Mouse (Mus musculus) CH12.LX (cell line): ENCODE results near the gene Necap2.

Experiments
- CTCF ChIP-seq, 2 experiments: IDR thresholded peaks in 1 of 2; conservative IDR thresholded peaks in 1 of 2; 2 replicates each; pipeline ENCODE4 v1.5.1; 2011 to 2012; ENCODE audit warnings: low read depth in 2 of 2, low read length in 2 of 2, improper control_type of control experiment in 1 of 2, inconsistent platforms in 1 of 2, mild to moderate bottlenecking in 1 of 2, moderate library complexity in 1 of 2
- JUND ChIP-seq: conservative IDR thresholded peaks from 2 replicates; pipeline ENCODE4 v1.6.1; 2011; ENCODE audit warnings: low read depth, low read length, improper control_type of control experiment
- MAX ChIP-seq: IDR thresholded peaks from 2 replicates; pipeline ENCODE4 v1.6.1; 2011; ENCODE audit warnings: low read length, improper control_type of control experiment
- NELFE ChIP-seq: IDR thresholded peaks from 2 replicates; pipeline ENCODE4 v1.6.1; 2011; ENCODE audit warnings: low read depth, low read length, improper control_type of control experiment
- POLR2A ChIP-seq: IDR thresholded peaks from 2 replicates; pipeline ENCODE4 v1.6.1; 2011; ENCODE audit warnings: low read depth, mild to moderate bottlenecking, improper control_type of control experiment, low read length
- POLR2AphosphoS2 ChIP-seq: IDR thresholded peaks from 2 replicates; pipeline ENCODE4 v1.6.1; 2011; ENCODE audit warnings: low read depth, low read length, improper control_type of control experiment
- USF1 ChIP-seq: IDR thresholded peaks from 2 replicates; pipeline ENCODE4 v1.6.1; 2014; ENCODE audit warnings: low read depth, mild to moderate bottlenecking, inconsistent platforms, low read length, improper control_type of control experiment
- ZC3H11A ChIP-seq: IDR thresholded peaks from 2 replicates; pipeline ENCODE4 v1.6.1; 2012; ENCODE audit warnings: low read depth, mild to moderate bottlenecking, inconsistent platforms, low read length, improper control_type of control experiment

DNA sequence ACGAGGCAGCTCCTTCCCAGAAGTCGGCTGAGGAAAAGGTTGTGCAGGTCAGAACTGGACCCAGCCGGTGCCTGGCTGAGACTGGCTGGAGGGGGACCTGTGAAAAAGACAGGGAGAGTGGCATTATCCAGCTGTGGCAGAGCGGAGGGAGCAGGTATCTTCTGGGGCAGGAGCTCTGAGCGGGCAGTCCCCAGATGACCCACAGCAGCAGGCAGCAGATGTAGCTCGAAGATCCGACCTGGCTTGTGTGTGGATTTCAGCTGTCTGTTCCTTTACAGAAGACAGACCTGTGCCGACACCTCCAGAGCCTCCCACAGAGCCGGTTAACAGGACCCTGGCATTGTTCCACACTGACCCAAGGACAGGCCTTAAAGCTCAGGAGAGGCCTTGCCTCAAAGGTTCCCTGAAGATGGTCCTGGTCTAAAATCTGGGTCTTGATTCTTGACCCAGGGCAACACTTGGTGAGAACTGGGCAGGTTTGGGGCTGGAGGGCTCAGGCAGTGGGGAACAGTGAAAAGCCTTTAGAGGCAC, 10.6 kb downstream of the Necap2 start:
- TF ChIP-seq MAX: no peak
- no peak for TF ChIP-seq CTCF (conservative IDR thresholded peaks at IDR 0.05 in 1 of 2, IDR thresholded peaks at IDR 0.05 in 1 of 2; ENCODE audit: low read depth in 2 of 2, low read length in 2 of 2)
- TF ChIP-seq ZC3H11A: no peak
- TF ChIP-seq JUND: no peak
- no peak for TF ChIP-seq NELFE
- no peak for TF ChIP-seq POLR2A
- TF ChIP-seq USF1: no peak
- no peak for TF ChIP-seq POLR2AphosphoS2
